Mouse (Mus musculus): ENCODE data around the gene Atp5g1.

The Atp5g1 gene

GRCm38 (mm10) chr11:96028130-96028529 is 47.3 kb downstream of the Atp5g1 start:
- DNase-seq (ENCODE audit: low spot score) = no peak

- DNase-seq (ENCODE audit: low spot score) = no peak
Observed at GRCm38 (mm10) chr11:96020622-96021021, 54.8 kb downstream of the Atp5g1 start.
